Mouse (Mus musculus) testis, postnatal 14 days (tissue): ENCODE data around the gene Ankrd50.

ENCODE experiments used
- DNase-seq: peaks from one replicate; pipeline ENCODE4 v3.0.0; 2021; ENCODE audit warnings: low spot score

Gene Ankrd50

GRCm38 (mm10) chr3:38484191-38485106 lies at the start of gene Ankrd50:
Gene Ankrd50 (minus strand): TSS chr3:38484844.
- peak; percentile 100 for DNase-seq

GRCm38 (mm10) chr3:38534245-38534644 lies 49.6 kb upstream of the Ankrd50 start:
- no peak for DNase-seq

- no peak for DNase-seq
These were observed 35.8 kb upstream of the Ankrd50 start for GRCm38 (mm10) chr3:38520426-38520825.

GRCm38 (mm10) chr3:38519971-38520370 lies 35.3 kb upstream of the Ankrd50 start:
- DNase-seq: no peak

GRCm38 (mm10) chr3:38503606-38504005 lies 19.0 kb upstream of the Ankrd50 start:
- no peak for DNase-seq

- no peak for DNase-seq
These were observed 17.5 kb upstream of the Ankrd50 start for GRCm38 (mm10) chr3:38502156-38502555.

DNA sequence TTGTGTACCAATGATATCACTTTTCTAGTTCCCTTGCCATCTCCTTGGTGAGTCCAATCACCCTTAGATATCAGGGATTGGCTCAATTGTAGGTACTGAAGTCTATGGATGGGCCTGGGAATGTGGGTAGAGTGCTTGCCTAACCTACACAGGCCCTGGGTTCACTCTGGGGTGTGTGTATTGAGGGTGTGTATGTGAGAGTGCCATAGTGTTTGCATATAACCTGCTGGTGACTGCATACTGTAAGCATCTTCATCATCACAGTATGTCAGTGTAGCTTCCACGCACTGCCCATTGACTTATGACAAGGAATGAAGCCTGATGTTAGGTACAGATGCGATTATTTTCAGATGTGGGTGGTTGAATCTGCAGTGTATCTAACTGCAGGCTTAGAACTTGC lies 17.1 kb upstream of the Ankrd50 start:
- DNase-seq: no peak

DNA sequence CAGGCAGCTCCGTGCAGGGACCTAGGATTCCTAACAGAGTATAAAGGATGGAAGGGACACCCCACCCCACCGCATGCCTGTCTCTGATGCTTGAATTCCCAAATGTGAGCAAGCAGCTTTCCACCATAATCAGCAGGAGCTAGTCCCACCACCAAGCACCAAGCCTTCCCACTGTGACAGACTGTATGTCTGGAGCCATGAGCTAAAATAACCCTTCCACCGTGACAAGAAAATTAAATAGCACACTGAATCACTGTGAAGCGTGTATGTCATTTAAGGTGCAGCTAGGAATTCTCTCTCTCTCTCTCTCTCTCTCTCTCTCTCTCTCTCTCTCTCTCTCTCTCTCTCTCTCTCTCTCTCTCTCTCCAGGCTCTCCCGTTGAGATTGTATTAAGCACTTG lies 16.7 kb upstream of the Ankrd50 start:
- DNase-seq: no peak

DNA sequence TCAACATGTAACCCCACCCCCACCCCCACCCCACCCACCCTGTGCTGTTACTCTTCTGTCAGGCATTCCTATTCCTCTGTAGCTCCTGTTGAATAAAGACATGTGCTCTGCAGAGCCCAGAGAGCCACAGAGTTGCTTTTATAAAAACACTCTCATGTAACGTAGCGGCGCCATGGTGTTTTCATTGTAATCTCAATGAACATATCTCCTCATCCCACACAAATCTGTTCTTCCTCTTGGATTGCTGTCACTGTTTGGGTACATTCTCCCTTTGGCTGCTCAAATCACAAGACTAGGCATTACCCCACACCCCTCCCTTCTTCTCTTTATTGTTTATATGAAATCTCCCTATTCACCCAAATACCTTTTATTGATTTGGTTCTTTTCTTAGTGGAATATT lies 13.9 kb upstream of the Ankrd50 start:
- DNase-seq: no peak

- DNase-seq: no peak
These were observed 12.2 kb upstream of the Ankrd50 start for GRCm38 (mm10) chr3:38496795-38497385.

DNA sequence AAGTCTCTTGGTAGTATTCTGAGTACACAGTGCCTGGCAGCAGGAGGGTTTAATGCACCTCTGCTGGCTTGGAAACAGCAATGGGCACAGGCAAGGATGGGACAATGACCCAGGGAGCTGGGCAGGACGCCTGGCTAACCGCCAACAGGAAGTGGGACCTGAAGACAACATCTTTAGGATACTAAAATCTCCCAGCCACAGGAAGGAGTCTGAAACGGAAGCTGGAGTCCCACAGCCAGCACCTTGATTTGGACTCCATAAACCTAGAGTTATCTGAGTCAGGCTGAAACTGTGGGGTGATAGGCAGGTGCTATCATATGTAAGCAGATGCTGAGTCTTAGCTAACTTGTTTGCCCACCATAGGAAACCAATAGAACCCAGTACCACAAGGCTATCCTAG lies 7.1 kb upstream of the Ankrd50 start:
- no peak for DNase-seq

DNA sequence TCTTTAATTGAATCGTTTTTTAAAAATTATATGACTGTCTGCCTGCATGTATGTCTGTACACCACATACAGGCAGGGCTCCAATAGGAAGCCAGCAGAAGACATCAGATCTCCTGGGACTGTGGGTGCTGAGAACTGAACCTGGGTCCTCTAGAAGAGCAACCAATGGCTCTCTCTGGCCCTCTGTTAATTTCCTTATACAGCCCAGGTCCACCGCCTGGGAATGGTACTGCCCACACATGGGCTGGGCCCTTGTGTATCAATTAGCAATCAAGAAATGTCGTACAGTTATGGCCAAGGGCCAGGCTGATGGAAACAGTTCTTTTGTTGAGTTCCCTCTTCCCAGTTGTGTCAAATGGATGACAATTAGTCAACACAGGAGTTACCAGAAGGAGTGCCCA lies 6.6 kb upstream of the Ankrd50 start:
- DNase-seq: no peak

DNA sequence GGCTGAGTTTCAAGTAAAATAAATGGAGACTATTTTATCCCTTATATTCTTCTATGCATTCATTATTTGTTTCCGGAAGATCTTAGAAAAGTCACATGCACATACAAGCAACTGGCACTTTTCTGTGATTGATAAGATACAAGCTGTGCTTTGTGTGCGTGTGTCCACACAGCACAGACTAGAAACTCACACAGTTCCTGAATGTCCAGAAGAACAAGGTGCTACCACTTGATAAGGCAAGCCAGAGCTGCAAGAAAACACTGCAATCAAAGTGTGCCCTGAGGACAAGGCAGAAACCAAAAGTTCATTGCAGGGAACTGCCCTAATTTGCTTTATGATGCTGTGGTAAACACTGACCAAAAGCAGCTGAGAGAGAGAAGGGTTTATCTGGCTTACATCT lies 6.1 kb upstream of the Ankrd50 start:
- no peak for DNase-seq

DNA sequence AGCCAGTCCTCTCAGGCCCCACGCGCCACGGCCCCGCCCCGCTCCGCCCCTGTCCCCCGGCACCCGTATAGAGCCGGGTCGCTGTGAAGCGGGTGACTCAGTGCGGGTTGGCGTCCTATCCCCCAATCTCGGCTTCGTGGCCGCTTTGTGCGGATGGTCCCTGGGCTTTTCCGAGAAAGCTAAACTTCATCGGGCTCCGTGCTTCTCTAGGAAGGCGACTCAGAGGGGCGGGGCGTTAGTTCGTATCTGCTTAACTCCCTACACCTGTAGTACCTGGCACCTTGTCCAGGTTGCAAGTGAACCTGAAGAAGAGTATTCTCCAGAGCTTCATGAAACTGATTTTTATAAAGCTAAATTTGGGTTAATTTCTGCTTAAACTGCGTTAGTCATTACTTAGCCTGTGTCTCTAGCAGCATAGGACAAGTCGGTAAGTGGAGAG lies 482 bp upstream of the Ankrd50 start:
- DNase-seq: no peak

DNA sequence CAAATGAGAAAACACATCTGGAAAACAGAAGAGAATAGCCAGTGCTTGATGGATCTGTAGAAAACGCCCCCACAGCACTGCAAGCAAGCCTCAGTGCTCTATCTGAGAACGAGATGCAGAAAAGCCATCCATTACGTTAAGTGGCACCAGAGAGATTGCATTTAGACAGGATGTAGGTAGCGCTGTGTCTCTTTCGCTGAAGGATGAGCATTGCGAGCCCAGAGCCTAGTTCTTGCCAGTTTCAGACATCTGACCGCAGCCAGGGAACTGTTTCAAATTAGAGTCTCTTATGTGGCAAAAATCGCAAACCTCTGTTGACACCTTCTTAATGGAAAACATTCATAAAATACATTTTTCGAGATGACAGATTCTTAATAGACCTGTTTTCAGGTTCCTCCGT lies 1.1 kb downstream of the Ankrd50 start:
- no peak for DNase-seq

DNA sequence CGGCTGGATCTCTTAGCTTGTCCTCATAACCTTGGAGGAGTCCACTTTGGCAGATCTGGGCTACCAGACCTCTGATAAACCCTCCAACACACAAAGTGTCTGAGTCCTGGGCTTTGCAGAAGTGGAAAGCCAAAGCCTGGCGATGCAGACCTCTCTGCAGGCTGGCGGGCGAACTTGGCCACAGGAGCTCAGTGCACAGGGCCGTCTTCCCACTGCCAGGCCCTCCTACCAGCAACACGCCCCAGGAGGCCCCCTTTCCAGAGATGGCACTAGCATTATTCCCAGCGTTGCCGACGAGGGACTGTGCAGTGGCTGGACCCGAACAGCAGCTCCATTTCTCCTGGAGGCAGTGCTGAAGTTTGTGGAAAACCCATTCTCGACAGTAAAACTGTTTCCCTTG lies 1.9 kb downstream of the Ankrd50 start:
- no peak for DNase-seq

DNA sequence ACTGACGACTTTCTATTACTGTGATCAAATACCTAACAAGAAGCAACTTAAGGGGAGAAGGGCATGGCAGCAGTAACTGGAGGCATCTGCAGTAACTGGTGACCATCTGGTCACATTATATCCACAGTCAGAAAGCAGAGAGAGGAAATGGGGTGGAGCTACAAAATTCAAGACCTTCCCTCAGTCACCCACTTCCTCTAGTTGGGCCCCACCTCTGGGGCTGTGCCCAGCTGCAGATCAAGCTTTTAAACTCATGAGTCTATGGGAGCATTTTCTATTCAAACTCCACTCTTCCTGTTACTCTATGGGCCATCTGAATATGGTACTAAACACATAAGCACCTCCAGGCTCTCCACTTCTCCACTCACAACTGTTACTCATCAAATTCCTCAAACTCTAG lies 3.5 kb downstream of the Ankrd50 start:
- no peak for DNase-seq

- DNase-seq: no peak
These were observed 6.7 kb downstream of the Ankrd50 start for GRCm38 (mm10) chr3:38477936-38478335.

GRCm38 (mm10) chr3:38475587-38475986 lies 9.1 kb downstream of the Ankrd50 start:
- no peak for DNase-seq

GRCm38 (mm10) chr3:38473138-38473537 lies 11.5 kb downstream of the Ankrd50 start:
- DNase-seq: no peak

DNA sequence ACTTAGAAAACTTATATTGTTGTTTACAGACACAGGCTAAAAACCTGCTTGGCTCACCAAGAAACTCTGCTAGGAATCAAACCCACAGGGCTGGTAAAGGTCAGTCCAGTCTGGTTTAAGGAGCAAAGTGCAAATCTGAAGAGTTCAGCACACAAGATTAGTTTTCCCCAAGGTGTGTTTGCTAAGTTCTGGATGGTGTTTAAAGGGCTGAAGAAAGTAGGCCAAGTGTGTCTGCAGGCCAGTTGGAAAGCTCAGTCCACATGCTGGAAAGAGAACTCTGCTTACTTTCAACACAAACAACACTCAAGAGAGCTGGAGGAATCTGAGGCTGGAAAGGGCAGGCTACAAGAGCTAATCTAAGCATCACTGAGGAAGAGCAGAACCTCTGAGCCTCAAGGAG lies 13.1 kb downstream of the Ankrd50 start:
- no peak for DNase-seq

GRCm38 (mm10) chr3:38468131-38468530 lies 16.5 kb downstream of the Ankrd50 start:
- DNase-seq: no peak

DNA sequence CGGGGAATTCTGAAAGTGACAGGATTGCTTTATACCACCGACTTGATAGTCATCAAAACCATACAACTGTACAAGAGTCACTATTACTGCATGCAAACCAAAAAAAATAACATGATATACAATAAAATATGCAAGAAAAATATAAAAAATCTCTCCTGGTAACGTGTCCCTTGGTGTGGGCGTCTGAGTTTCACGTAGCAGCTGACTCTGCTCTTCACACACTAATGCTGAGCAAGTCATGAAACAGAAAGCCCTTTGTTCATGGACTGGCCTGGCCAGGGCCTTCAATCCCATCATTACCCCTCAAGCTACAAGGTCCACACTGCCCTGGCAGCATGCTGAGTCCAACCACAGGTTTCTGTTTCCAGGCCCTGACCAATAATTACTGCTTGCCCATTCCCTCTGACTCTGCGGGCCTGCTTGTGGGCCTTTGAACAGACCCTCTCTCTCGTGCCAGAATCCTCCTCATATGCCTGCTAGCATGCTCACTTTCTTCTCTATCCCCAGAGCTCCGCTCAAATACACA lies 17.7 kb downstream of the Ankrd50 start:
- DNase-seq: no peak
